Mouse (Mus musculus) kidney, embryonic 16.5 days (tissue): ENCODE data around the gene Slc9a1. TPM values are rescaled to one million over a fixed set of nuclear protein-coding genes. Genes with fewer than 3 reads are reported as not detected.

Source experiments
- ATAC-seq: fragments of 200-750 bp; cut with Nextera tagmentation; 2 replicates; pipeline ENCODE4 v1.8.0; 2017; ENCODE audit warnings: moderate TSS enrichment; ENCODE audit not compliant: low FRiP score, low TSS enrichment
- H3K27ac ChIP-seq: fragments of 300-500 bp; sonication (generic); 2 replicates; pipeline ENCODE4 v1.5.1; 2014; ENCODE audit warnings: low read length
- H3K27me3 ChIP-seq: fragments of 300-500 bp; sonication (generic); 2 replicates; pipeline ENCODE4 v1.6.1; 2014; ENCODE audit warnings: low read length, control low read depth, mixed read lengths; ENCODE audit not compliant: insufficient read depth
- H3K36me3 ChIP-seq: fragments of 300-500 bp; sonication (generic); 2 replicates; pipeline ENCODE4 v1.6.1; 2014; ENCODE audit warnings: low read length, control low read depth, mixed read lengths; ENCODE audit not compliant: insufficient read depth
- H3K4me1 ChIP-seq: fragments of 300-500 bp; sonication (generic); 2 replicates; pipeline ENCODE4 v1.6.1; 2014; ENCODE audit warnings: low read length, control low read depth, mixed read lengths; ENCODE audit not compliant: insufficient read depth
- H3K4me2 ChIP-seq: fragments of 300-500 bp; sonication (generic); replicated peaks from 2 replicates; pipeline ENCODE4 v1.6.1; 2014; ENCODE audit warnings: low read depth, low read length
- H3K4me3 ChIP-seq: fragments of 300-500 bp; sonication (generic); 2 replicates; pipeline ENCODE4 v1.5.1; 2014; ENCODE audit warnings: mild to moderate bottlenecking, low read length
- H3K9ac ChIP-seq: fragments of 300-500 bp; sonication (generic); replicated peaks from 2 replicates; pipeline ENCODE4 v1.6.1; 2014; ENCODE audit warnings: low read length
- H3K9me3 ChIP-seq: fragments of 300-500 bp; sonication (generic); 2 replicates; pipeline ENCODE4 v1.6.1; 2016; ENCODE audit warnings: low read length, control low read depth
- WGBS: fragments of 180-500 bp; shearing (Covaris S2); extraction: QIAGEN DNeasy Blood & Tissue Kit; methylation state at CpG from one replicate; pipeline ENCODE4 v1.1.7; 2014; 5-methylcytosine and 5-hydroxymethylcytosine counted together
- polyA plus RNA-seq: library from polyadenylated mRNA; unstranded; fragments of >200 nt; fragmentation: Nextera tagmentation; extraction: Ambion mirVana; gene quantifications from 2 replicates; pipeline ENCODE4 v1.2.1, GENCODE M21; 2015

Slc9a1 gene
- polyA plus RNA-seq, 1 experiment from 2014 or later: 9.5 TPM

DNA sequence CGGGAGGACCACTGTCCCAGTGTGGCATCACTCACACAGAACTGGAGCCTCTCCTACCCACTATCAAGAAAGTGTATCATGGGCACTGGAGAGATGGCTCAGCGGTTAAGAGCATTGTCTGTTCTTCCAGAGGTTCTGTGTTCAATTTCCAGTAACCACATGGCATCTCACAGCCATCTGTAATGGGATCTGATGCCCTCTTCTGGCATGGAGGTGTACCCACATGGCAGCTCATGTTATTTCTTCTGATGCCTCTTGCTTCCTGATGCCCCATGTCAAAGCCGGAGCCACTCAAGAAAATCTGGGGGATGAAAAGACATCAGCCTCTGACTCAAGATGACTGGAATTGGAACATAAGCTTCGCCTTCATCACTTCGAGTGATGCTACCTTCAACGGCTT lies 23.8 kb upstream of the Slc9a1 start:
- Histone ChIP-seq H3K27ac (no peak overlapping the region), H3K4me1 (no peaks in the 10 kb centered on the region), H3K9ac (no peak overlapping the region), H3K4me3 (no peak overlapping the region), H3K9me3 (no peaks in the 10 kb centered on the region), H3K27me3 (no peaks in the 10 kb centered on the region), H3K4me2 (no peak overlapping the region), H3K36me3 (no peaks in the 10 kb centered on the region)
- 90% methylated on average over 6 of the region's 6 CpGs for WGBS
- no peak for ATAC-seq

- H3K36me3 ChIP-seq: no peaks in the 10 kb centered on the region
- H3K27me3 ChIP-seq: no peaks in the 10 kb centered on the region
- H3K4me2 ChIP-seq: no peak overlapping the region
- no peak overlapping the region for H3K4me3 ChIP-seq
- no peaks in the 10 kb centered on the region for H3K9me3 ChIP-seq
- no peak overlapping the region; the same call in 1 of the 2 replicates for H3K9ac ChIP-seq
- 60% methylated on average over 4 of the region's 4 CpGs for WGBS
- no peak for ATAC-seq
- H3K27ac ChIP-seq: no peak overlapping the region
- no peaks in the 10 kb centered on the region for H3K4me1 ChIP-seq
These were observed 22.9 kb upstream of the Slc9a1 start for GRCm38 (mm10) chr4:133346577-133346976.

- Histone ChIP-seq H3K4me2 (no peak overlapping the region), H3K9me3 (no peaks in the 10 kb centered on the region), H3K4me1 (no peaks in the 10 kb centered on the region), H3K27ac (no peak overlapping the region), H3K36me3 (no peaks in the 10 kb centered on the region), H3K9ac (no peak overlapping the region), H3K4me3 (no peak overlapping the region), H3K27me3 (no peaks in the 10 kb centered on the region)
- no peak for ATAC-seq
- WGBS: 76% methylated on average over 4 of the region's 4 CpGs
These were observed 21.9 kb upstream of the Slc9a1 start for GRCm38 (mm10) chr4:133347624-133348023.

- Histone ChIP-seq H3K9ac (no peak overlapping the region), H3K27ac (no peak overlapping the region), H3K27me3 (no peaks in the 10 kb centered on the region), H3K4me2 (no peak overlapping the region), H3K4me3 (no peak overlapping the region), H3K36me3 (no peaks in the 10 kb centered on the region), H3K9me3 (no peaks in the 10 kb centered on the region), H3K4me1 (no peaks in the 10 kb centered on the region)
- 83% methylated on average over 5 of the region's 5 CpGs for WGBS
- no peak for ATAC-seq
These were observed 21.3 kb upstream of the Slc9a1 start for GRCm38 (mm10) chr4:133348051-133348775.

DNA sequence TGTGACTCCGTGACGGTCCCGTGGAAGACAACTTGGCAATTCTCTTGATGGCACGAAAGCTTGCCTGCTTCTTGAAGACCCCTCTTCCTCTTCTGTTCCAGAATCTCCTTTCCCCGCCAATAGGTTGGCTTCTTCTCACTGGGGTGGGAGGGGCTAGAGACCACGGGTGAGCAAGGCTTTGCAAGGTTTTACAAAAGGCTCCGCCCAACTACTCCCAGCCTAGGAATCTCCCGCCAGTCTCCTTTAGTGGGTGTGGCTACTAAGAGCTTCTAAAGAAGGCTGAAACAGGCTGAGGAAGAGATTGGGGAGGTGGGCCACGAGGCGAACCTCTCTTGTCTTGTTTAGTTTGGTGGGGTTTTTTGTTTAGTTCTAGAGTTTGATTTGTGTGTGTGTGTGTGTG lies 16.7 kb upstream of the Slc9a1 start:
- H3K4me1 ChIP-seq: no peaks in the 10 kb centered on the region
- no peaks in the 10 kb centered on the region for H3K9me3 ChIP-seq
- no peak overlapping the region for H3K4me2 ChIP-seq
- H3K36me3 ChIP-seq: no peaks in the 10 kb centered on the region
- WGBS: 74% methylated on average over 10 of the region's 10 CpGs
- no peak overlapping the region for H3K27ac ChIP-seq
- no peaks in the 10 kb centered on the region for H3K27me3 ChIP-seq
- H3K9ac ChIP-seq: no peak overlapping the region
- ATAC-seq: no peak
- no peak overlapping the region for H3K4me3 ChIP-seq

GRCm38 (mm10) chr4:133353367-133354365 lies 15.8 kb upstream of the Slc9a1 start, which contains the start of gene Wdtc1:
Gene Wdtc1 (minus strand): TSS chr4:133353481.
- Histone ChIP-seq H3K4me3 (no peak within 1 kb of the TSS), H3K4me1 (no peaks in the 10 kb centered on the region), H3K9ac (no peak within 1 kb of the TSS), H3K9me3 (no peaks in the 10 kb centered on the region), H3K36me3 (no peaks in the 10 kb centered on the region), H3K4me2 (no peak within 1 kb of the TSS), H3K27me3 (no peaks in the 10 kb centered on the region), H3K27ac (no peak within 1 kb of the TSS)
- no peak for ATAC-seq
- WGBS: 82% methylated on average over 23 of the region's 23 CpGs

- Histone ChIP-seq H3K4me3 (no peak overlapping the region), H3K27me3 (no peaks in the 10 kb centered on the region), H3K36me3 (no peaks in the 10 kb centered on the region), H3K4me2 (no peak overlapping the region), H3K9me3 (no peaks in the 10 kb centered on the region), H3K27ac (no peak overlapping the region), H3K4me1 (no peaks in the 10 kb centered on the region), H3K9ac (no peak overlapping the region)
- 93% methylated on average over 6 of the region's 6 CpGs for WGBS
- no peak for ATAC-seq
These were observed 14.9 kb upstream of the Slc9a1 start for GRCm38 (mm10) chr4:133354641-133355040.

DNA sequence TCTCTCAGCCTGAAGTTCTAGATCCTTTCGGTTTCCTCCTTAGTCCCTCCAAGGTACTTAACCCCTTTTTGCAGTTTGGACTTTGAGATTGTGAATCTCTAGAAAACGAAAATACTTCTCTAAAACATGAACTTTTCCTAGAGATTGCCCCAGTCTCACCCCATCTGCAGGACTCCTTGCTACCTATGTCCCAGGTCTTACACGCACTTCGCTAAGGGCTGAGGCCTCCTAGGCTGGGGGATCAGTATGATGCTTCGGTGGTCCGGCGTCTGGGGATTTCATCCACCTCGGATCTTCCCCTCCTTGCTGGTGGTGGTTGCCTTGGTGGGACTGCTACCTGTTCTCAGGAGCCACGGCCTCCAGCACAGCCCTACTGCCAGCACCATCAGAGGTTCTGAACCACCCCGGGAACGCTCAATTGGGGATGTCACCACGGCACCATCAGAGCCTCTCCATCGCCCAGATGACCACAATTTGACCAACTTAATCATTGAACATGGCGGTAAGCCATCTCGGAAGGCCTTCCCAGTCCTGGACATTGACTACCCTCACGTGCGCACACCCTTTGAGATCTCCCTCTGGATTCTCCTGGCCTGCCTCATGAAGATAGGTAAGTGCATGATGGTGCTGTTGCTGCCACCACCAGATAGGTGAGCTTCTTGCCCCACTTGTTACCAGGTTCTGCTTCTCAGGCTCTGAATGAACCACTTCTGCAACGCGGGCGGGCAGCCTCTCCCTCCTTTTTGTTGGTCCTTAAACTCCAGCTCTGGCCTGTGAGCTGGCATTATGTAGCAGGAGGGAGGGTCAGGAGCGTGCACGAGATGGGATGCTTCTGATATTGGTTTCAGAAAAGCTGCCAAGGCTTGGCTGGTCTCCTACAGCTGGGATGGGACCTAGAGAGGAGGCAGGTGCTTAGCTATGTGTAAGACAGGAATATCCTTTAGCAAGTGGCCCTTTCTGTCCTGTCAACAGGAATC lies 1.1 kb downstream of the Slc9a1 start:
- Histone ChIP-seq H3K27ac (peak overlapping the region; percentile 86), H3K4me1 (peaks cover 38% of the 10 kb centered on the region), H3K4me2 (peak overlapping the region; percentile 67), H3K9ac (peak overlapping the region; percentile 89), H3K36me3 (no peaks in the 10 kb centered on the region), H3K27me3 (no peaks in the 10 kb centered on the region), H3K9me3 (no peaks in the 10 kb centered on the region), H3K4me3 (peak overlapping the region; percentile 91)
- 67% methylated on average over 22 of the region's 22 CpGs for WGBS
- ATAC-seq: no peak

GRCm38 (mm10) chr4:133371621-133372277 lies 2.2 kb downstream of the Slc9a1 start:
- H3K4me2 ChIP-seq: peak overlapping the region; percentile 67
- H3K4me3 ChIP-seq: peak overlapping the region; percentile 91
- no peaks in the 10 kb centered on the region for H3K9me3 ChIP-seq
- no peaks in the 10 kb centered on the region for H3K27me3 ChIP-seq
- no peaks in the 10 kb centered on the region for H3K36me3 ChIP-seq
- 50% methylated on average over 7 of the region's 7 CpGs for WGBS
- peaks cover 40% of the 10 kb centered on the region for H3K4me1 ChIP-seq
- no peak for ATAC-seq
- peak overlapping the region; percentile 61 for H3K9ac ChIP-seq
- H3K27ac ChIP-seq: no peak overlapping the region
